Mouse (Mus musculus): ENCODE data around the gene Def6.

- no peak for TF ChIP-seq CTCF (conservative IDR thresholded peaks at IDR 0.05; ENCODE audit: low read length)
- TF ChIP-seq POU5F1 (IDR thresholded peaks at IDR 0.05; ENCODE audit: borderline replicate concordance, low read length): no peak
Measured at GRCm38 (mm10) chr17:28217721-28218649, 10.4 kb downstream of the Def6 start.
